Mouse (Mus musculus) forebrain, embryonic 11.5 days (tissue): ENCODE measurements at regions not wholly inside any gene's neighbourhood (a gene's known extent, or its start where the extent isn't known, plus 50 kb on each side); places are given as distances from the start of the nearest gene placed in this dataset.

ENCODE experiments used
- ATAC-seq: fragments of 200-750 bp; cut with Nextera tagmentation; replicated peaks from 2 replicates; pipeline ENCODE4 v1.8.0; 2017; ENCODE audit warnings: moderate TSS enrichment; ENCODE audit not compliant: low FRiP score
- DNase-seq: peaks from one replicate; pipeline ENCODE4 v3.0.0-alpha.2; 2017; ENCODE audit warnings: low spot score
- H3K27ac ChIP-seq: fragments of 300-500 bp; sonication (generic); 2 replicates; pipeline ENCODE4 v1.5.1; 2014; ENCODE audit warnings: low read depth, low read length
- H3K27me3 ChIP-seq: fragments of 300-500 bp; sonication (generic); 2 replicates; pipeline ENCODE4 v1.6.1; 2014; ENCODE audit warnings: mild to moderate bottlenecking, low read length, mixed read lengths; ENCODE audit not compliant: control insufficient read depth, insufficient read depth
- H3K36me3 ChIP-seq: fragments of 300-500 bp; sonication (generic); 2 replicates; pipeline ENCODE4 v1.6.1; 2014; ENCODE audit warnings: mild to moderate bottlenecking, low read length, moderate library complexity, mixed read lengths; ENCODE audit not compliant: control insufficient read depth, insufficient read depth
- H3K4me1 ChIP-seq: fragments of 300-500 bp; sonication (generic); replicated peaks from 2 replicates; pipeline ENCODE4 v1.6.1; 2014; ENCODE audit warnings: low read length, mixed read lengths; ENCODE audit not compliant: control insufficient read depth, insufficient read depth
- H3K4me2 ChIP-seq: fragments of 300-500 bp; sonication (generic); 2 replicates; pipeline ENCODE4 v1.6.1; 2014; ENCODE audit warnings: low read depth, mild to moderate bottlenecking, low read length, moderate library complexity, mixed read lengths; ENCODE audit not compliant: severe bottlenecking
- H3K4me3 ChIP-seq: fragments of 300-500 bp; sonication (generic); 2 replicates; pipeline ENCODE4 v1.5.1; 2014; ENCODE audit warnings: low read depth, low read length
- H3K9ac ChIP-seq: fragments of 300-500 bp; sonication (generic); 2 replicates; pipeline ENCODE4 v1.6.1; 2014; ENCODE audit warnings: low read length
- H3K9me3 ChIP-seq: fragments of 300-500 bp; sonication (generic); 2 replicates; pipeline ENCODE4 v1.6.1; 2016; ENCODE audit warnings: low read length, mixed read lengths; ENCODE audit not compliant: control insufficient read depth
- WGBS: fragments of 180-500 bp; shearing (Covaris S2); extraction: QIAGEN DNeasy Blood & Tissue Kit; methylation state at CpG from one replicate; pipeline ENCODE4 v1.1.7; 2014; 5-methylcytosine and 5-hydroxymethylcytosine counted together

GRCm38 (mm10) chr3:41298776-41299175 is 215.9 kb upstream of the Pgrmc2 start:
- 88% methylated on average over 4 of the region's 4 CpGs for WGBS
- no peak overlapping the region for H3K4me2 ChIP-seq
- no peaks in the 10 kb centered on the region for H3K36me3 ChIP-seq
- ATAC-seq (no peak), DNase-seq (no peak)
- no peak overlapping the region for H3K4me3 ChIP-seq
- no peak overlapping the region for H3K9ac ChIP-seq
- no peaks in the 10 kb centered on the region for H3K4me1 ChIP-seq
- H3K27ac ChIP-seq = no peak overlapping the region
- no peaks in the 10 kb centered on the region for H3K27me3 ChIP-seq
- H3K9me3 ChIP-seq = no peaks in the 10 kb centered on the region

- ATAC-seq = no peak
- 82% methylated on average over 11 of the region's 11 CpGs for WGBS
These were observed 213.4 kb upstream of the Pgrmc2 start for GRCm38 (mm10) chr3:41296152-41296809.

GRCm38 (mm10) chr3:41295150-41295549 is 212.3 kb upstream of the Pgrmc2 start:
- WGBS = 71% methylated on average over 8 of the region's 8 CpGs
- Histone ChIP-seq H3K4me2 (no peak overlapping the region), H3K27ac (no peak overlapping the region), H3K9ac (no peak overlapping the region), H3K4me3 (no peak overlapping the region), H3K9me3 (no peaks in the 10 kb centered on the region), H3K4me1 (no peaks in the 10 kb centered on the region), H3K36me3 (no peaks in the 10 kb centered on the region), H3K27me3 (no peaks in the 10 kb centered on the region)
- no peak for ATAC-seq
- DNase-seq = no peak

More at GRCm38 (mm10) chr3:41296152-41296809, 213.4 kb upstream of the Pgrmc2 start:
- no peak overlapping the region for H3K4me2 ChIP-seq
- H3K9ac ChIP-seq = no peak overlapping the region
- H3K27me3 ChIP-seq = no peaks in the 10 kb centered on the region
- DNase-seq = no peak
- H3K4me1 ChIP-seq = no peaks in the 10 kb centered on the region
- H3K4me3 ChIP-seq = no peak overlapping the region
- no peaks in the 10 kb centered on the region for H3K36me3 ChIP-seq
- H3K27ac ChIP-seq = no peak overlapping the region
- H3K9me3 ChIP-seq = no peaks in the 10 kb centered on the region

GRCm38 (mm10) chr3:41290535-41291307 is 207.9 kb upstream of the Pgrmc2 start:
- no peaks in the 10 kb centered on the region for H3K9me3 ChIP-seq

GRCm38 (mm10) chr3:41288735-41289134 is 205.9 kb upstream of the Pgrmc2 start:
- DNase-seq = no peak
- Histone ChIP-seq H3K36me3 (no peaks in the 10 kb centered on the region), H3K27ac (no peak overlapping the region), H3K4me1 (no peaks in the 10 kb centered on the region), H3K27me3 (no peaks in the 10 kb centered on the region), H3K4me3 (no peak overlapping the region), H3K9ac (no peak overlapping the region), H3K9me3 (no peaks in the 10 kb centered on the region), H3K4me2 (no peak overlapping the region)
- no peak for ATAC-seq
- 87% methylated on average over 4 of the region's 4 CpGs for WGBS

More at GRCm38 (mm10) chr3:41290535-41291307, 207.9 kb upstream of the Pgrmc2 start:
- H3K9ac ChIP-seq = no peak overlapping the region
- no peak for DNase-seq
- no peaks in the 10 kb centered on the region for H3K4me1 ChIP-seq
- H3K27me3 ChIP-seq = no peaks in the 10 kb centered on the region
- no peaks in the 10 kb centered on the region for H3K36me3 ChIP-seq
- H3K4me2 ChIP-seq = no peak overlapping the region
- H3K4me3 ChIP-seq = no peak overlapping the region
- WGBS = 92% methylated on average over 11 of the region's 11 CpGs
- no peak for ATAC-seq
- no peak overlapping the region for H3K27ac ChIP-seq

GRCm38 (mm10) chr3:41288066-41288465 is 205.2 kb upstream of the Pgrmc2 start:
- DNase-seq = no peak
- no peak overlapping the region for H3K4me3 ChIP-seq
- no peak for ATAC-seq

GRCm38 (mm10) chr3:41285336-41285735 is 202.5 kb upstream of the Pgrmc2 start:
- Histone ChIP-seq H3K9ac (no peak overlapping the region), H3K36me3 (no peaks in the 10 kb centered on the region), H3K4me2 (no peak overlapping the region), H3K9me3 (no peaks in the 10 kb centered on the region), H3K4me1 (no peaks in the 10 kb centered on the region), H3K27me3 (no peaks in the 10 kb centered on the region), H3K4me3 (no peak overlapping the region), H3K27ac (no peak overlapping the region)
- no peak for DNase-seq
- no peak for ATAC-seq
- 83% methylated on average over 5 of the region's 5 CpGs for WGBS

More at GRCm38 (mm10) chr3:41288066-41288465, 205.2 kb upstream of the Pgrmc2 start:
- Histone ChIP-seq H3K27ac (no peak overlapping the region), H3K4me2 (no peak overlapping the region), H3K27me3 (no peaks in the 10 kb centered on the region), H3K9ac (no peak overlapping the region), H3K36me3 (no peaks in the 10 kb centered on the region), H3K9me3 (no peaks in the 10 kb centered on the region), H3K4me1 (no peaks in the 10 kb centered on the region)
- WGBS = 94% methylated on average over 4 of the region's 4 CpGs

GRCm38 (mm10) chr3:41284897-41285296 is 202.1 kb upstream of the Pgrmc2 start:
- no peak for DNase-seq
- H3K4me1 ChIP-seq = no peaks in the 10 kb centered on the region
- no peak overlapping the region for H3K4me2 ChIP-seq

More at GRCm38 (mm10) chr3:41284897-41285296, 202.1 kb upstream of the Pgrmc2 start:
- WGBS = 67% methylated on average over 13 of the region's 13 CpGs
- no peak overlapping the region for H3K27ac ChIP-seq
- ATAC-seq = 0 out of 2 replicates have a peak, but pooled peaks have one; percentile 18
- H3K4me3 ChIP-seq = no peak overlapping the region
- H3K9me3 ChIP-seq = no peaks in the 10 kb centered on the region
- no peaks in the 10 kb centered on the region for H3K36me3 ChIP-seq
- no peak overlapping the region for H3K9ac ChIP-seq
- H3K27me3 ChIP-seq = no peaks in the 10 kb centered on the region
